Mouse (Mus musculus): ENCODE results near the gene Igsf10. TPM values are rescaled to one million over a fixed set of nuclear protein-coding genes. Genes with fewer than 3 reads are reported as not detected.

Igsf10 gene
- total RNA-seq, 2 experiments from 2014 or later = 1.6 to 3.4 TPM

DNA sequence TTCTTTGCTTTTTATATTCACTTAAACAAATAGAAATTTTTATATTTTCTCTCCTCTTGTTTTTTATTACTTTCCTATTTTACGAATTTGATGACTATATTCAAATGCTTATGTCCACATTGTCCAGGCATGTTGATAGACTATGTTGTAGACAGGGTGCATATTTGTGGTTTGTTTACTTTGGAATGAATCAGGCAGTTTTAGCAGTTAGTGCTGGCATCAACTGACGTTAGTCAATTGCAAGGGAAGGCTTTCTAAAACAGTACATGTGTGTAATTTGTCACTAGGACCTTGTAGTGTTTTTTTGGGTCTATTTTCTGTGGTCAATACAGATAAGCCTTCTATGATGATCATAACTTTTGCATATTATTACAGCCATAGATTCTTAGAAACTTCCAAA lies 53.6 kb downstream of the Igsf10 start:
- DNase-seq = no peak

DNA sequence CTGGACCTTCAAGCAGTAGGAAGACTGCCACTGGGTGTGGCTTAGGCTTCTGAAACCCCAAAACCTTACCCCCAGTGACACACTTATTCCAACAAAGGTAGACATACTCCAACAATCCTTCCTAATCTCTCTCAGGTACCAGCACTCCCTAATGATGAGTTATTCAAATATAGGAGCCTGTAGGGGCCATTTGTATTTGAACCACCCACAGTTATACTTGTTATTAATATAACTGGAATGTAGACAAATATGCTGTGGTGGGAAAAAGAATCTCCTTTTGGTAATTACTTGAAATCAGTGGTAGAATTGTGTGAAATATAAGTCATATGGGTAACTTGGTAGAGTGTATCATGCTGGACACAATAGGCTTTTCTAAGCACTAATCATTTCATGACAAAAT lies 65.6 kb downstream of the Igsf10 start:
- no peak for DNase-seq

DNA sequence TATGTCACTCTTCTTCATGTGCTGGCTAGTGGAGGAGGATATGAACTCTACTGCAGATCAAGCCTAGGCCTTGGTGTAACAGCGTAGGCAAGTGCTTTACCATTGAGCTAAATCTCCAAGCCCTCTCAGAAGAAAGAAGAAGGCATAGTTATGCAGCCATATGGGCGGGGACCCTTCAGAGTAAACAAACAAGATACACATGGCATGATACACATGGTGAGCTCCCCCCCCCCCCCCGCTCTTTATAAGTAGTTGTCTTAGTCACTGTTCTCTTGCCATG lies 66.0 kb downstream of the Igsf10 start:
- DNase-seq = no peak

DNA sequence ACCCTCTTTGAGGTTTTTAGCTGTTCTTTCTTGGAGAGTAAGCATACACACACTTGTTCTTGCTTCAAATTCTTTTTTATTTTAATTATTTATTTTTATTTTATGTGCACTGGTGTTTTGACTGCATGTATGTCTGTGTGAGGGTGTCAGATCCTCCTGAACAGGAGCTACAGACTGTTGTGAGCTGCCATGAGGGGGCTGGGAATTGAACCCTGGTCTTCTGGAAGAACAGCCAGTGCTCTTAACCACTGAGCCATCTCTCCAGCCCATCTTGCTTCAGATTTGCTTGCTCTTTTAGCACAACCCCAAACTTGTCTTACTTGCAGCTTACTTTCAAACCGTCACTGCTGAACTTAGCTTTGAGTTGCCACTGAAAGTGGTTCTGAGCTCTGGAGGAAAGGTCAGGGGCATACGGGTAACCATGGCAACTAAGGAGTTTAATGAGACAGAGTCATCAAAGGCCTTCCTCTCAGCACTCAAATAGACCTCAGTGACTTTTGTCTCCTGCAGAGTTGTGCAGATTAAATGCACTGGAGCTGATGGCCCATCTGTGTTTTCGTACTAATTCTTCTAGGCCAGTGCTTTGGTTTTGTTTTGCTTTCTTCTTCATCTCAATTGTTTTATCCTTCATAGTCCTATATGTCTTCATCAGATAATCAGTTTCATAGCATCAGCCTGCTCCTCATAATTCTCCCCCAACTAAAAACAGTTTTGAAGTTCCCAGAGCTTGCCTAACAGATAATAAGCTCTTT lies 66.5 kb downstream of the Igsf10 start:
- DNase-seq = peak; percentile 68 to 75

DNA sequence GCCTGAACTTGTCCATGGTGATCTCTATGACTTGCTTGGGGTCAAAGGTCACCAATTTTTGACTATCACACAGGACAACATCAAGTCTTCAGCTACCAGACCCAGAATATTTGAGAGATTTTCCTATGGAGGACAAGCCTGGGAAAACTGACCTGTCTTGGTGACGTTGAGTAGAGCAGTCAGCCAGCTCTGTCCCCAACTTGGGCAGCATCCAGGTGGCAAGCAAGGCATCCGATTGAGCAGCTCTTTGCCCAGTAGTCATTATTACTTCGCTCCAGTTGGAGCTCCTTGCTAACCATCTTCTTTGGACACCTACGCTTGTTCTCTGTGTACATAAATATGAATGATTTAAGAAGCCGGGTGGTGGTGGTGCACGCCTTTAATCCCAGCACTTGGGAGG lies 73.4 kb downstream of the Igsf10 start:
- DNase-seq = no peak

Other genes with a start within 250 kb of the Igsf10 start
- under 1 TPM in 1 of 2 experiments, not detected in 1; 0.26 TPM for gene Gpr171, start 242.6 kb downstream of the Igsf10 start, total RNA-seq (2021)
- 10 to 100 TPM; 18.0 to 19.1 TPM for gene P2ry14, start 190.8 kb downstream of the Igsf10 start, total RNA-seq (2021)
- not detected for gene Gpr87, start 149.3 kb downstream of the Igsf10 start, total RNA-seq (2021)
- gene P2ry13, start 133.5 kb downstream of the Igsf10 start, total RNA-seq (2021) = under 1 TPM; 0.56 to 0.95 TPM
- gene P2ry12, start 81.5 kb downstream of the Igsf10 start, total RNA-seq (2021) = 1 to 10 TPM; 1.9 to 2.9 TPM